Mouse (Mus musculus) embryonic fibroblast, embryonic 13.5 days (primary cell): Measurements from ENCODE around the gene Serpinf2.

Source experiments
- CTCF ChIP-seq: IDR thresholded peaks from 2 replicates; pipeline ENCODE4 v1.5.1; 2011; ENCODE audit warnings: mild to moderate bottlenecking, control low read depth, low read length, moderate library complexity, borderline replicate concordance; ENCODE audit not compliant: insufficient read depth
- POLR2A ChIP-seq: IDR thresholded peaks from 2 replicates; pipeline ENCODE4 v1.6.1; 2011; ENCODE audit warnings: low read depth, mild to moderate bottlenecking, control low read depth, low read length, moderate library complexity

- no peak for TF ChIP-seq POLR2A
- no peak for TF ChIP-seq CTCF
These were observed 4.3 kb upstream of the Serpinf2 start for GRCm38 (mm10) chr11:75443711-75444110.
